Mouse (Mus musculus) olfactory bulb, adult 2 months (tissue): ENCODE results near the gene Ankrd55.

Experiments used
- CTCF ChIP-seq: fragments of 200-500 bp; IDR thresholded peaks from 2 replicates; pipeline ENCODE4 v1.5.1; 2012; ENCODE audit warnings: low read depth, mild to moderate bottlenecking, low read length, moderate library complexity; ENCODE audit not compliant: insufficient read depth
- POLR2A ChIP-seq: fragments of 200-500 bp; IDR thresholded peaks from 2 replicates; pipeline ENCODE4 v1.6.1; 2012; ENCODE audit warnings: mild to moderate bottlenecking, low read depth, low read length, moderate library complexity; ENCODE audit not compliant: insufficient read depth

DNA sequence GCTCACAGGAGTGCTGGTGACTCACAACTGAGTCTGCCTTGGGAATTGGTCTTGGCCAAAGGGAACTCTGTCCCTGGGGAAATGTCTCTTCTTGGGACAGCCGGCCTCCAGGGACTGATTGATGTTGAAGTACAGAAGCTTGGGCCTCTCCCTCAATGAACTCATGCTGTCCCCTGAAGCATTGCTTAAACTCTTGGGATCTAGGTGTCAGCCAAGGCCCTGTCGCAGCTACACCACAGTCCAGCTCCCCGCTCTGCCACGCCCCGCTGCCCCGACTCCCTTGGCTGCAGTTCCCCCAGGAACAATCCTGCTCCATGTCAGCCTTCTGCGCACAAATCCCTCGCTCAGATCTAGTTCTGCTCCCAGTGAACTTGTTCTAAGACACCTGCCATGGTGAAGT, 34.1 kb upstream of the Ankrd55 start:
- TF ChIP-seq CTCF (no peak), POLR2A (no peak)
